Mouse (Mus musculus) limb, embryonic 15.5 days (tissue): ENCODE measurements around the gene AI661453. TPM values are rescaled to one million over a fixed set of nuclear protein-coding genes. Genes with fewer than 3 reads are reported as not detected.
A peak's percentile ranks its signal among the peaks of the same experiment; 100 is the strongest.
"Not testable (repeated sequence)": the region's sequence is repeated elsewhere in the genome, so short reads cannot be mapped to it uniquely, and the experiment has no call there.

Experiments used
- ATAC-seq: fragments of 200-750 bp; cut with Nextera tagmentation; 2 replicates; pipeline ENCODE4 v1.8.0; 2017; ENCODE audit warnings: low read depth, moderate TSS enrichment; ENCODE audit not compliant: insufficient number of reproducible peaks, low FRiP score, low TSS enrichment
- H3K27ac ChIP-seq: fragments of 300-500 bp; sonication (generic); 2 replicates; pipeline ENCODE4 v1.5.1; 2015; ENCODE audit warnings: moderate library complexity, mild to moderate bottlenecking, inconsistent platforms
- H3K27me3 ChIP-seq: fragments of 300-500 bp; sonication (generic); 2 replicates; pipeline ENCODE4 v1.6.1; 2015; ENCODE audit warnings: inconsistent platforms
- H3K36me3 ChIP-seq: fragments of 300-500 bp; sonication (generic); 2 replicates; pipeline ENCODE4 v1.6.1; 2015; ENCODE audit warnings: inconsistent platforms
- H3K4me1 ChIP-seq: fragments of 300-500 bp; sonication (generic); 2 replicates; pipeline ENCODE4 v1.6.1; 2015; ENCODE audit warnings: inconsistent platforms
- H3K4me2 ChIP-seq: fragments of 300-500 bp; sonication (generic); 2 replicates; pipeline ENCODE4 v1.6.1; 2015; ENCODE audit warnings: mild to moderate bottlenecking, inconsistent platforms
- H3K4me3 ChIP-seq: fragments of 300-500 bp; sonication (generic); 2 replicates; pipeline ENCODE4 v1.5.1; 2015; ENCODE audit warnings: mild to moderate bottlenecking, inconsistent platforms
- H3K9ac ChIP-seq: fragments of 300-500 bp; sonication (generic); 2 replicates; pipeline ENCODE4 v1.6.1; 2015; ENCODE audit warnings: inconsistent platforms
- H3K9me3 ChIP-seq: fragments of 300-500 bp; sonication (generic); 2 replicates; pipeline ENCODE4 v1.6.1; 2016; ENCODE audit warnings: inconsistent platforms
- WGBS: fragments of 180-500 bp; shearing (Covaris S2); methylation state at CpG from one replicate; pipeline ENCODE4 v1.1.7; 2015; 5-methylcytosine and 5-hydroxymethylcytosine counted together
- polyA plus RNA-seq: library from polyadenylated mRNA; unstranded; fragments of >200 nt; fragmentation: Nextera tagmentation; extraction: Ambion mirVana; gene quantifications from 2 replicates; pipeline ENCODE4 v1.2.1, GENCODE M21; 2015

The AI661453 gene
- 3.9 and 5.1 TPM in 2 replicates for polyA plus RNA-seq

DNA sequence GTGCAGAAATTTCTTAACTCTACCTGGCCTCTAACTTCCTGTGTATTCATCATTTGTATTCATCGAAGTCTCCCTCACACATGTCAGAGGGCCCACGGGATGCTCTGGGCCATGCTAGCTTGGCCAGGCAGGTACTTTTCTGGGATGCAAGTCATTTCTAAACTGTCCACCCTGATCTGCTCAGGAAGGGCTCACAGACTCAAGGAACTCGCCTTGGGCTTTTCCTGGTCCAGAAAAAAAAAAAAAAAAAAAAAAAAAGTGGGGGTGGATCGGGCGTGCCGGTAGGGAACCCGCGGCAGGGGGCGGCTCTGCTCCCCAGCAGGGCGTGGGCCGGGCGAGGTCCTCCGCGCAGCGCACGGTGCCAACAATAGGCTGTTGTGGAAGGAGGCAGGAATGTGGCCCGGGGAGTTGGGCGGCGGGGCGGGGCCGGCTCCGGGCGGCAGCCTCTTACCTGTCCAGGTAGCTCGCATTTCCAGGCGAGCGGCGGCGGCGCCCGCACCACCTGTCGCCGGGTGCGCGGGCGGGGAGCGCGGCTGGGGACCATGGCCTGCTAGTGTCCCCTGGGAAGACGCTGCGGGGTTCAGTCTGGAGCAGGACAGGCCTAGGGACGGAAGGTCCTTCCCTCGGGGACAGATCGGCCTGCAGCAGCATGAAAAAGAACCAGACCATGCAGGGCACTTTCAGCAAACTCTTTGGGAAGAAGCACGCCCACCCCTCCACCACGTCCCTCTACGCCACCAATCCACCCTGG lies at the start of gene AI661453:
AI661453 (plus strand) TSS at position 460 of the 751 bp plus-strand sequence.
- Histone ChIP-seq H3K27ac (peak within 1 kb of the TSS; percentile 66), H3K36me3 (no peaks in the 10 kb centered on the region), H3K4me1 (peaks cover 22% of the 10 kb centered on the region), H3K4me2 (peak within 1 kb of the TSS; percentile 76), H3K9ac (peak within 1 kb of the TSS; percentile 3; the same call in 1 of the 2 replicates), H3K9me3 (no peaks in the 10 kb centered on the region), H3K4me3 (peak within 1 kb of the TSS; percentile 42), H3K27me3 (peaks cover 42% of the 10 kb centered on the region)
- ATAC-seq: peak; percentile 42; the same call in 1 of the 2 replicates
- 1% methylated on average over 45 of the region's 45 CpGs for WGBS

DNA sequence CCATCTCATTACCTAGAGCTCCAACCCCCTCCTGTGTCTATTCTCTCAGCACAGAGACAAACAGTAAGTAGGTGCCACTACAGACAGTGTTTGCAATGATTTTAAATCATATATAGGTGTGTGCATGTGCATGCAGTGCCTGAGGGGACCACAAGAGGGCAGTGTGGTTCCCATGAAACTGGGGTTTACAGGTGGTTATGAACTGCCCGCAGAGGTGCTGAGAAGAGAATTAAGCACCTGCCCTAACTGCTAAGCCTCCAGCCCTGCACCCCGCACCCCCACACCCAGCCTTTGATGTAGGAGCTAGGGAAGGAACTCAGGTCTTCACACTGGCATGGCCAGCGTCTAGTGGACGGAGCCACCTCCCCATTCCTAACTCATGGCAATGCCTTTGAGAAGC lies 49.8 kb upstream of the AI661453 start:
- H3K4me1 ChIP-seq: no peaks in the 10 kb centered on the region
- WGBS: 62% methylated on average over 4 of the region's 4 CpGs
- H3K27me3 ChIP-seq: no peaks in the 10 kb centered on the region
- no peak overlapping the region for H3K9ac ChIP-seq
- no peak for ATAC-seq
- no peak overlapping the region for H3K4me3 ChIP-seq
- H3K27ac ChIP-seq: no peak overlapping the region
- H3K4me2 ChIP-seq: no peak overlapping the region
- H3K9me3 ChIP-seq: no peaks in the 10 kb centered on the region
- peaks cover 3% of the 10 kb centered on the region; the same call in 1 of the 2 replicates for H3K36me3 ChIP-seq

DNA sequence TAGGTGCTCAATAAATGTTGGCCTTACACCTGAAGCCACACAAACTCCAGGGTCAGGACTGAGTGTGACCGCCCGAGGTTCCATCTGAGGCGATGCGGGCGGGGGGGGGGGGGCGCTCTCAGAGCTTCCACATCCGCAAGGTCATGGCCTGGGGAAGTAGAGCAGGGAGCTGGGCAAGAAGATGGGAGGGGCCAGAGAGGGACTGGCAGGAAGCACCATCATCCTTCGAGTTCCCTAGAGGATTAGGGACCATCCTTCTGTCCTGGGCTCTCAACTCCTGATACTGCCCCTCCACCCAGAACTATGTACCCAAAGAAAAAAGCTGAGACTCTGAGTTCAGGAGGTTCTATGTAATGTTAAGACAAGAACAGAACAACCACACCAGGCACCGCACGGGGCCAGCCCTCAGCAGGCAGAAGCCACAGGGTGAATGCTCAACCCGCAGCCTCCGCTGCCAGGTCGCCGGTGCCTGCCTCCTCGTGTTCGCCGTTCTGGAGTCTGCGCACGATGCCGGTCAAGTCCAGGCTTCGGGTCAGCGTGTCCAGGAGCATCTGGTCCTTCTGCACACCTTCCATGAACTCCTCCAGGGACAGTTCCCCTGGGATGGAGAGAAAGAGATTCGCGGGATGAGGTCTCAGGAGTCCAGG lies 42.1 kb upstream of the AI661453 start:
- ATAC-seq: no peak
- H3K4me2 ChIP-seq: peak overlapping the region; percentile 52
- no peaks in the 10 kb centered on the region for H3K9me3 ChIP-seq
- H3K4me1 ChIP-seq: peaks cover 16% of the 10 kb centered on the region; the same call in 1 of the 2 replicates
- peaks cover 32% of the 10 kb centered on the region for H3K27me3 ChIP-seq
- H3K36me3 ChIP-seq: no peaks in the 10 kb centered on the region
- 25% methylated on average over 24 of the region's 24 CpGs for WGBS
- H3K4me3 ChIP-seq: peak overlapping the region; percentile 38
- H3K27ac ChIP-seq: no peak overlapping the region
- 0 out of 2 replicates have a peak overlapping the region, but pooled peaks have one; percentile 26 for H3K9ac ChIP-seq

DNA sequence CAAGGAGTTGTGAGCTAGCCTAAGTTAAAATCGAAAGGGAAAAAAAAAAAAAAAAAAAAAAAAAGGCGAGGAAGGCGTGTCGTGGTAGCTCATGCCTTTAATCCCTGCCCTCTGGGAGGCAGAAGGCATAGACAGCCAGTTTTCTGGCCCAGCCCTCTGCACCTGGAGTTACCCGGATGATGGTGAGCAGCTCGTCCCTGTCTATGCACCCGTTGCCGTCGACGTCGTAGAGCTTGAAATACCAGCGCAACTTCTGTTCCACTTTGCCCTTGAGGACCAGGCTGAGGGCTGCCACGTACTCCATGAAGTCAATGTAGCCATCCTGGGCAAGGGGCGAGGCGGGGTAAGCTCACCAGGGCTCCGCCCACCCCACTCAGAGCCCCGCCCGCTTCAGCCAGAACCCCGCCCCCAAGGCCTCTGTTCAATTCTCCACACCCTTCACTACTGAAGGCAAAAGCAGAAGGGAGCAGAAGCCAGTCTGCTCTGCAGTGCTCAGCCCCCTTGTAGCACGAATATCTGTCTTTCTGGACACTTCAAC lies 41.0 kb upstream of the AI661453 start:
- Histone ChIP-seq H3K9ac (no peak overlapping the region), H3K27me3 (peaks cover 37% of the 10 kb centered on the region), H3K4me2 (peak overlapping the region; percentile 52), H3K9me3 (no peaks in the 10 kb centered on the region), H3K27ac (no peak overlapping the region), H3K36me3 (no peaks in the 10 kb centered on the region), H3K4me3 (peak overlapping the region; percentile 38), H3K4me1 (peaks cover 16% of the 10 kb centered on the region; the same call in 1 of the 2 replicates)
- 3% methylated on average over 19 of the region's 20 CpGs for WGBS
- peak; percentile 78 for ATAC-seq

DNA sequence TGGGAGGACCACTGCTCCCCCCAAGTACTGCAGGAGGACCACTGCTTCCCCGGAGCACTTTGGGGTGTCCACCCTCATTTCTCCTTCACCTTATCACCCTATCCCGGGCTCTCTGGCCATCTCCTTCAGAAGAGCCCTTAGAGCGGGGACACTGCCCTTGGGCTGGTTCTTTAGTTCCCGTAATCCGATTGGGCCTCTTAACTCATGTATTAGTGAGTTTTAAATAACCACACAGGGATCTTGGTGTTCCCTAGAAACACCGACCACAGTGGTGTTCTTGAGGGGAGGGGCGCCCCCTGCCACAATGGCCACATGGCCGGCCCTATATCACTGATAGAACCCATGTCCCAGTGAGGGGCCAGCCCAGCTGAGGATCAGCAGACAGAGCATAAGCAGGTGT lies 37.3 kb upstream of the AI661453 start:
- peaks cover 41% of the 10 kb centered on the region for H3K27me3 ChIP-seq

DNA sequence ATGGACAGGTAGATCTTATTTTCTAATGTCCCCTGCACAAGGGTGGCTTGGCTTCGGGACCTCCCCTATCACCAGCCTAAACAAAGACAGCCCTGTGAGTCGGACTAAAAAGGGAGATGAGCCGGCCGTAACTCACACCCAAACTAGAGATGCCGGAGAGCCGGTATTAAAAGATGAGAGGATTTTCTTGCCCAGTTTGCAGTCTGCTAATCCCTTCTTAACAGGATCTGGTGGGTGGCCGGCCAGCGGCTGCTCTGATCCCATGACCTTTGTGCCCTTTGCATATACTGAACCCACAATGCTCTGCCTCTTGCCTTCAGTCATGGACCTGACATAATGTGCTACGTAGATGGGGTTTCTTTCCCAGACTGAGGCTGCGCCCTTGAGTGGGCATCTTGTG lies 36.0 kb upstream of the AI661453 start, which contains the start of gene Guca1a:
Guca1a (minus strand) TSS at position 134 of the 400 bp plus-strand sequence.
- Histone ChIP-seq H3K4me3 (no peak within 1 kb of the TSS), H3K36me3 (no peaks in the 10 kb centered on the region), H3K27ac (no peak within 1 kb of the TSS), H3K4me1 (peaks cover 4% of the 10 kb centered on the region; the same call in 1 of the 2 replicates), H3K27me3 (peaks cover 29% of the 10 kb centered on the region), H3K9me3 (no peaks in the 10 kb centered on the region), H3K9ac (no peak within 1 kb of the TSS), H3K4me2 (no peak within 1 kb of the TSS)
- 47% methylated on average over 10 of the region's 10 CpGs for WGBS
- ATAC-seq: no peak

More for the DNA sequence above, 37.3 kb upstream of the AI661453 start:
- 81% methylated on average over 8 of the region's 8 CpGs for WGBS
- no peaks in the 10 kb centered on the region for H3K9me3 ChIP-seq
- no peak overlapping the region for H3K4me2 ChIP-seq
- H3K27ac ChIP-seq: no peak overlapping the region
- no peak overlapping the region for H3K4me3 ChIP-seq
- no peaks in the 10 kb centered on the region for H3K36me3 ChIP-seq
- no peak for ATAC-seq
- H3K9ac ChIP-seq: no peak overlapping the region
- peaks cover 16% of the 10 kb centered on the region; the same call in 1 of the 2 replicates for H3K4me1 ChIP-seq

DNA sequence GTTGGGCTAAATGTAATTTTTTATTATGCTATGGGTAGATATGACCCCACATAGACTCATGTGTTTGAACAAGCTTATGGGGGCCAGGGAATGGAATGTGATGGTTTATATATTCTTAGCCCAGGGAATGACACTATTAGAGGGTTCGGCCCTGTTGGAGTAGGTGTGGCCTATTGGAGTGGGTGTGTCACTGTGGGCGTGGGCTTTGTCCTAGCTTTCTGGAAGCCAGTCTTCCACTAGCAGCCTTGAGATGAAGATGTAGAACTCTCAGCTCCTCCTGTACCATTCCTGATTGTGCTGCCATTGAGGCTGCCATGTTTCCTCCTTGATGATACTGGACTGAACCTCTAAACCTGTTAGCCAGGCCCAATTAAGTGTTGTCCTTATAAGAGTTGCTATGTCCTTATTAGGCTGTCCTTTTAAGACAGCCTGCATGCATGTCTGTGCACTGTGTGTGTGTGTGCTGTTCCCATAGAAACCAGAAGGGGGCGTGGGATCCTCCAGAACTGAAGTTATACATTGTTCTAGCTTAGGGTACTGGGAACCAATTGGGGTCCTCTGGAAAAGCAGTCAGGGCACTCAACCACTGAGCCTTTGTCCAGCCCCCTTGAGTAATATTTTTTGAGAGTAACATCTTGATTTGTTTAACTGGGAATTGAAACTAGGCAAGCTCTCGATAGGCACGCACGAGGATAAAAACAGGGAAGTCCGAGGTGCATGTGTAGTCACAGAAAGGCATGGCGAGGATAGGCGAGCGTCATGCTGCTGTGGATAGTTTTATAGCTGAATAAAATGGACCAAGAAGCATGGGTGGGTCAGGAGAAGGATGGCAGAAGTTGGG lies 28.5 kb upstream of the AI661453 start:
- 53% methylated on average over 10 of the region's 10 CpGs for WGBS
- ATAC-seq: no peak
- Histone ChIP-seq H3K4me1 (0 out of 2 replicates have a peak, but pooled peaks cover 7% of the 10 kb centered on the region), H3K36me3 (no peaks in the 10 kb centered on the region), H3K9me3 (no peaks in the 10 kb centered on the region), H3K4me2 (no peak overlapping the region), H3K27ac (no peak overlapping the region), H3K27me3 (peaks cover 26% of the 10 kb centered on the region), H3K9ac (no peak overlapping the region), H3K4me3 (no peak overlapping the region)

DNA sequence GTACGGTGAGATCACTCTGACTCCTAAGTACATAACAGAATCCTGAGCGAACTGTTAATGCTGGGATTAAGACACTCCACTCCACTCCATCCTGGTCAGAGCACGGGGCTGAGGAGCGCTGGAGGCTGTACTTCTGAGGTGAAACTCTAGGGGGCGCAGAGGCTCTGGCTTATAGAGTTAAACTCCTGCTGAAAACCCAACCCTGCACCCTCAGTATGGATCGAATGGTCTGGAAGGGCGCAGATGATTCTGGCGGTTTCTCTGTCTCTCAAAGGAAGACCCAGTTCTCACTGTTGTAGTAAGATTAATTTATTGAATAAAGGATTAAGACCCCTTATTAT lies 27.9 kb upstream of the AI661453 start:
- peaks cover 32% of the 10 kb centered on the region for H3K27me3 ChIP-seq
- H3K4me3 ChIP-seq: no peak overlapping the region
- H3K9ac ChIP-seq: no peak overlapping the region
- H3K4me2 ChIP-seq: no peak overlapping the region
- no peak for ATAC-seq
- WGBS: 22% methylated on average over 8 of the region's 8 CpGs
- no peaks in the 10 kb centered on the region for H3K9me3 ChIP-seq
- H3K27ac ChIP-seq: no peak overlapping the region
- H3K36me3 ChIP-seq: no peaks in the 10 kb centered on the region
- H3K4me1 ChIP-seq: 0 out of 2 replicates have a peak, but pooled peaks cover 7% of the 10 kb centered on the region

DNA sequence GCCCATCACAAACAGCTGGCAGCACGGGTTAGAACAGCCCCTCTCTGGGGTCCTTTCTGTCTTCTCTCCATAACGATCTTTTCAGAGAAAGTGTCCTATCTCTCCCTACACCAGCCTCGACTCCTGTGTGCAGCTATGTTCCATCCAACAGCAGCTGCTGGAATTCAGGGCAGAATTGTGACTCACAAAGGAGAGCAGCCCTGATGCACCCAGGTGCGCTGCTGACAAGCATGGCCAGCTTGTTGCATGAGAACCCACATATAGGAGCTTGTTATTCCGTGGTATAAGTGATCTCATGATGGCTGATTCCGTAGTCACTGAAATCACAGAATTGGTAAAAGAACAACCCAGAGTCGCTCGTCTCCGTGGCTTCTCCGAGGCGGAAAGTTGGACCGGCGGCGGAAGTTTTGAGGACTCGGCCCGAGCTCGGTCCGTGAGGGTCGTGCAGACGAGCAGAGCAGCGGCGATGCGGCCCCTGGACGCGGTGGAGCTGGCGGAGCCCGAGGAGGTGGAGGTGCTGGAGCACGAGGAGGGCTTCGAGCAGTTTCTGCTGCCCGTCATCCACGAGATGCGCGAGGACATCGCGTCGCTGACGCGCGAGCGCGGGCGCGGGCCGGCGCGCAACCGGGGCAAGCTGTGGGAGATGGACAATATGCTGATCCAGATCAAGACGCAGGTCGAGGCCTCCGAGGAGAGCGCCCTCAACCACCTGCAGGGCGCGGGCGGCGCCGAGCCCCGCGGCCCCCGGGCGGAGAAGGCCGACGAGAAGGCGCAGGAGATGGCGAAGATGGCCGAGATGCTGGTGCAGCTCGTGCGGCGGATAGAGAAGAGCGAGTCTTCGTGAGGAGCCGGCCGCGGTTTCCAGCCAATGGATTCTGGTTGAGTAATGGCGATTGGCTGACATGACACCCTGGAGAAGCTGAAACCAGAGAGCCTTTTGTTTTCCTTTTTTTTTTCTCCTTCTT lies 26.2 kb upstream of the AI661453 start:
- Histone ChIP-seq H3K27me3 (peaks cover 36% of the 10 kb centered on the region), H3K4me2 (peak overlapping the region; percentile 65), H3K4me3 (peak overlapping the region; percentile 39)
- 2% methylated on average over 74 of the region's 74 CpGs for WGBS
- ATAC-seq, H3K4me1 ChIP-seq, H3K9me3 ChIP-seq, H3K27ac ChIP-seq, H3K36me3 ChIP-seq, H3K9ac ChIP-seq: not testable (repeated sequence)

DNA sequence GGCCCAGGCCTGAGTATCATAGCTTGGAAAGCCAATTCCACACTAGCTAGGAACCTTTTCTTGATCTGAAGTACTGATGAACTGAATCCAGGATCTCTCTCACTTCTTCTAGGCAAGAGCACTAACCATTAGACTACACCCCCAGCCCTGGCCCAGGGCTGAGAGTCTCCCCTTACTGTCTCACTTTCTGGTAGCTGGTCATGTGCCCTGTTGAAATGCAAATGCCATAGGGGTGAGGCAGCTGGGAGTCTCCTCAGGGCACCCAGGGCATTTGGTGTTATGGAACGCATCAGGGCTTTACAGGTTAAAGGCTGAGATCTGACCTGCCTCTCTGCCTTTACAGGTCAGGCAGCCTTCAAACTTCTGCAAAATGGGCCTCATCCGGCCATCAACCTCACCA lies 16.2 kb upstream of the AI661453 start:
- no peak overlapping the region for H3K27ac ChIP-seq

More for the DNA sequence above, 16.2 kb upstream of the AI661453 start:
- Histone ChIP-seq H3K4me1 (no peaks in the 10 kb centered on the region), H3K9me3 (no peaks in the 10 kb centered on the region), H3K4me2 (no peak overlapping the region), H3K36me3 (no peaks in the 10 kb centered on the region), H3K27me3 (peaks cover 3% of the 10 kb centered on the region; the same call in 1 of the 2 replicates), H3K4me3 (no peak overlapping the region), H3K9ac (no peak overlapping the region)
- 61% methylated on average over 2 of the region's 2 CpGs for WGBS
- ATAC-seq: no peak
